Mouse (Mus musculus) left cerebral cortex, postnatal 36 days (tissue): ENCODE results near the gene Usp20. TPM values are rescaled to one million over a fixed set of nuclear protein-coding genes. Genes with fewer than 3 reads are reported as not detected.
A peak's percentile ranks its signal among the peaks of the same experiment; 100 is the strongest.

Experiments used
- DNase-seq, 2 experiments: peaks; one replicate each; pipeline ENCODE4 v3.0.0; 2021 to 2022; ENCODE audit warnings: low spot score in 2 of 2, mixed read lengths in 1 of 2
- intact Hi-C: fragments of 180-260 bp; cut with DNase I; formaldehyde crosslinking; loops from one replicate; pipeline ENCODE4 v1.15.1; 2025
- total RNA-seq, 2 experiments: library from RNA; stranded (reverse); gene quantifications; 2 replicates each; pipeline ENCODE4 v1.2.3; 2021

Gene Usp20
- total RNA-seq, 2 experiments from 2014 or later = 74.1 to 80.2 TPM

DNA sequence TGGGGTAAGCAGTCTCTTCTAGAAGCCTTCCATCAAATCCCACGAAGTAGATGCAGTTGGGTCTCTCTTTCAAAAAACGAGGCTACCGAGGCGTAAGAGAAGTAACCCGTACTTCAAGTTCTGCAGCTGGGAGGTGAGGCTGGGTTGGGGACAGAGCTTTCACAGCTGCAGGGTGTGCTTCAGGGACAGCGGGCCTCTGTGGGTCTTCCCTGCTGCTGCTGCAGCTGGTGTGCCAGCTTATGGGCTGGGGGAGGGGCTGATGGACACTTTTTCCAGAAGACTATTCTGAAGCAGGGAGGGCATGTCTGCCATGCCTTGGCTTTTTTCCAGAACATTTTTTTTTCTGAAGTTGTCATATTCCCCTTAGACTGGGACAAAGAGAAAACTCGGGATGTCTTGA is 945 bp downstream of the Usp20 start:
- intact Hi-C loops = no loop called here
- no peak for DNase-seq

DNA sequence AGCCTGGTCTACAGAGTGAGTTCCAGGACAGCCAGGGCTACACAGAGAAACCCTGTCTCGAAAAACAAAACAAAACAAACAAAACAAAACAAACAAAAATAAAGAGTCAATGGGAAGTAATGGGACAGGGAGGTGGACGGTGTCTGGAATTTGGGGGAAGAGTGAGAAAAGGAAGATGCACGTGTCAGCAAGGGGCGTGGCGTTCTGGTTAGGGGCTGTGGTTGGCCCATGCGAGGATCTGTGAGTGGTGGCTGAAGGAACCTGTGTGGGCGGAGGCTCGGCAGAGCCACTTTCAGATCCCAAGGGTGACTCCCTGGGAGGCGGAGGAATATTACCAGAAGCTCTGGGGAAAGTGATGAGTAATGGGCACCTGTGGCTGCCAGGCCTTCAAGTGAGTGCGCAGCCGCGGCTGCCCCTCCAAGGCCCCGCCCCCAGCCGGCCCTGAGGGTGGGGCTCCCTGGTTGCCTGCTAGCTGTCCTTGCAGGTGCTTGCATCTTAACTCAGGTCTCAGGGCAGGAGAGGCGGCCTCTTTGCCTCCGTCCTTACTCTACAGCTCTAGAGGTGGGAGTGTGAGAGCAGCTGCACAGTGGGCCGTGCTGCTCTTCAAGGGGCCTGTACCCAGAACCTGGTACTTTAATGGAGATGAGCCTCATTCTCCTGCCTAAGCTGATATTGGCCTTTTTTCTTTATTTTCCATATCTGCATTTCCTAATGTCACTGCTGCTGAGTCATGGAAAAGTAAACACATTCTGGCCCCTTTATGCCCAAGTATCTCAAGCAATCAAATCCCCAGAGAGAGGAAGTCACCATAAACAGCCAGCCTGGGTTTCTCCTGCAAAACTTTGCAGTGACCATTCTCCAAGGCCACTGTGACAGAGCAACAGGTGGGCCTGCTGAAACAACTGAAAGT is 3.3 kb downstream of the Usp20 start:
- DNase-seq = peak; percentile 25 to 29
- intact Hi-C loops = no loop called here

- intact Hi-C loops = no loop called here
- DNase-seq = no peak
Observed at GRCm38 (mm10) chr2:30990221-30990620, 8.1 kb downstream of the Usp20 start.

DNA sequence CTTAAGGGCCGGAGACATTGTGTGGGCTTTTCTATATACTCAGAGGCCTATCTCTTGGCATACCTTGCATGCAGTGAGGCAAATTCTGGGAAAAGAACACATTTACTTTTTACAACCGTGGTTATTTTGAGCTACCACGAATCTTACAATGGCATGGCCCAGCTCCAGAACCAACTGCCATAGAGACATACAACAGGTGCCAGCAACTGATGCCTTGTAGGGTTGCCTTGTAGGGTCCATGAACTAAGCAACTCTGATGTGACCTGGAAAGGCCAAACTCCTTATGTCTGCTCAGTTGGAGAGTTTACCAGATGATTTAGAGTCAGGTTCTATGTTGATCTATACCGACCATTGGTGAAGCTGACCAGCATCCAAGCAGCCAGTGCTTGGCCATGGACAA is 12.8 kb downstream of the Usp20 start:
- intact Hi-C loops = no loop called here
- no peak for DNase-seq

DNA sequence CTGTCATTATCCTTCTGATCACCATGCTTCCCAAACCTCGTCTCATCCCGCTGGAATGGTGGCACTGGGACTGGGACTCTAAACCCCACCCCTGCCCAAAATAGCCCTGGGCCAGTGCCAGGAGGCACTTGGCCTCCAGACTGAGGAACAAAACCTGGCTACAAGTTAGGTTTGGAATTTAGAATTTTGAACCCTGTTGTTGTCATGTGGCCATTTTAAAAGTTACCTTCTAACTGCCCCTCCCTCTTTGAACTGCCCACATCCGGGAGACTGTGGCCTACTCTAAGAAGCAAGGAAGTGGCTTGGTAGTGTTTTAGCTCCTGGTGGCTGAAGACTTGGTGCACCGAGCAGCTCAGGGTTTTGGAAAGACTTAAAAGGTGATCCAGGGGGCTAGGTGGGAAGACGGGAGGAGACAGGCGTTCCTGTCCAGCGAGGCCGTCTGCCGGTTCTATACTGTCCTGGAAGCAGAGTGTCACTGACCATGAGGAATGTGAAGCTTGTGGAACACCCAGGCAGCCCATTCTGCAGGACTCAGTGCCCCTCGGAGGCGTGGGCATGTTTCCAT is 13.4 kb downstream of the Usp20 start:
- intact Hi-C loops = no loop called here

DNA sequence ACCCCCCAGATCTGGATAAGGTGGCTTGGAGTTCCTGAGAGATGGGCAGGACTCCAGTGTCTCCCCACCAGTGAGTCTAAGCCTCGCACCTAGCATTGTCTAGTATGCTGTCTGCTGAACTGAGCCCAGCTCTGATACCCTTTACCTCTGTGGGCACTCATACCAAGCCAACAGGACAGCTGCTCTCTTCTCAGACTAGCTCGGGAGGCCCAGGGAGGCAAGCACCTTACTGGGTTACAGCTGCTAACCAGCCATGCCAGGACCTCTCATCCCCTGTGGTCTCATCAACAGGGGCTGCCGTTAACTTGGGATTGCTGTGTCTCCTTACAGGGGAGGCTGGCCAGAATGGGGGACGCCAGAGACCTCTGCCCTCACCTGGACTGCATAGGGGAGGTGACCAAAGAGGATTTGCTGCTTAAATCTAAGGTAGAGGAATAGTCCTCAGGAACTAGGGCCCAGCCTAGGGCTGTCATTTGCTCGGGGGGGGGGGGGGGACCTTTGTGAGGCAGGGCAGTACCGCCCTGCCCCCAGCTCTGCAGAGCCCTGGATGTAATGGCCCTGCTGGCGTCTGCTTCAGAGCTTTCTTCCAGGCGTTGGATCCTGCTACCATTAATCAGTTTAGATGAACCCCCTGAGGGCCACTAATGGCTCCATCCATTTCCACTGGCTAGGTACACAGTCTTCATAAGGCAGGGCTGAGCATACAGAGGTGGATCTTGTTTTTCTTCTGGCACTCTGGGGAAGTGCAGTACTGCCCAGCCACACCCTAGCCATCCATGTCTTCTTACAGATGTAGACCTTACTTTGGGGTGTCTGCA is 16.6 kb downstream of the Usp20 start:
- intact Hi-C loops = no loop called here
- no peak for DNase-seq

More for the DNA sequence above, 13.4 kb downstream of the Usp20 start:
- no peak for DNase-seq

GRCm38 (mm10) chr2:31002857-31003256 is 20.8 kb downstream of the Usp20 start:
- DNase-seq = no peak
- intact Hi-C loops = no loop called here

GRCm38 (mm10) chr2:31005453-31005852 is 23.4 kb downstream of the Usp20 start:
- no peak for DNase-seq
- intact Hi-C loops = no loop called here

- no peak for DNase-seq
- intact Hi-C loops = no loop called here
Observed at GRCm38 (mm10) chr2:31006434-31006833, 24.4 kb downstream of the Usp20 start.

- intact Hi-C loops = no loop called here
- no peak for DNase-seq
Observed at GRCm38 (mm10) chr2:31007208-31007607, 25.1 kb downstream of the Usp20 start.

- intact Hi-C loops = loop anchor here (10.0 kb wide), 1 partner anchor 291 kb away; no protein-coding TSS in a partner anchor
- no peak for DNase-seq
Observed at GRCm38 (mm10) chr2:31013371-31014120, 31.5 kb downstream of the Usp20 start.

DNA sequence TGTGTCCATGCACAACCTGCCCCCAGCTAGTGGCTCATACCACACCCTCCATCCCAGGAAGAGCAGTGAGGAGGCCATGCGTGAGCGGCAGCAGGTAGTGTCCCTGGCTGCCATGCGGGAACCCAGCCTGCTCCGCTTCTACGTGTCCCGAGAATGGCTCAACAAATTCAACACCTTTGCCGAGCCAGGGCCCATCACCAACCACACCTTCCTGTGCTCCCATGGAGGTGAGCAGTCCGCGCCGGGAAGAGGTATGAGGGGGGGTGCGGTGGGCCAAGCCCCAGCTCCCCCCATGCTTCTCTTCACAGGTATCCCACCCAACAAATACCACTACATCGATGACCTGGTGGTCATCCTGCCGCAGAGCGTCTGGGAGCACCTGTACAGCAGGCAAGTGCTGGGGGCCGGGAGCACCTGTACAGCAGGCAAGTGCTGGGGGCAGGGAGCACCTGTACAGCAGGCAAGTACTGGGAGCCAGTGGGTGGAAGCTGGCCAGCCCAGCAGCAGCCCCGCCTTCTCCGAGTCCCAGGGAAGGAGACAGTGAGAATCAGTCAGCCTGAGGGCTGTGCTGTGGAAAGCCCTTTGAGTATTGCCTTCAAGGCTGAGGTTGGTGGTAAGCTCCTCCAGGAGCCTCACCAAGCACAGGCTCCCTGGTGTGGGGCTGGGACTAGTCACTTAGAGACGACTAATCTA is 35.7 kb downstream of the Usp20 start:
- DNase-seq = no peak
- intact Hi-C loops = loop anchor here (10.0 kb wide), 1 partner anchor 287 kb away; no protein-coding TSS in a partner anchor

DNA sequence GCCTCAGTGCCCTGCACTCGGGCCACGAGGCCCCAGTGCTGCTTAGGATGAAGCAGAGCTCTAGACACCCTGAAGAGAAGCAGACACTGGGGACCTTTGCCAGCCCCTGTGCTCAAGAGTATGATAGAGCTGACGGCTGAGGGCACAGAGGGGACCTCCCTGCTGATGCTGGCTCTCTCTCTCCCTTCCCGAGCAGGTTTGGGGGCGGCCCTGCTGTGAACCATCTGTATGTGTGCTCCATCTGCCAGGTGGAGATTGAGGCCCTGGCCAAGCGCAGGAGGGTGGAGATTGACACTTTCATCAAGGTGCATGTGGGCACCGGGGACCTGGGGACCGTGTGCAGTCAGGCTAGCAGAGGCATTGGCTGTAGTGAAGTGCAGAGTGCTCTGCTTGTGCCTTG is 36.4 kb downstream of the Usp20 start:
- intact Hi-C loops = loop anchor here (10.0 kb wide), 1 partner anchor 286 kb away; no protein-coding TSS in a partner anchor
- no peak for DNase-seq

DNA sequence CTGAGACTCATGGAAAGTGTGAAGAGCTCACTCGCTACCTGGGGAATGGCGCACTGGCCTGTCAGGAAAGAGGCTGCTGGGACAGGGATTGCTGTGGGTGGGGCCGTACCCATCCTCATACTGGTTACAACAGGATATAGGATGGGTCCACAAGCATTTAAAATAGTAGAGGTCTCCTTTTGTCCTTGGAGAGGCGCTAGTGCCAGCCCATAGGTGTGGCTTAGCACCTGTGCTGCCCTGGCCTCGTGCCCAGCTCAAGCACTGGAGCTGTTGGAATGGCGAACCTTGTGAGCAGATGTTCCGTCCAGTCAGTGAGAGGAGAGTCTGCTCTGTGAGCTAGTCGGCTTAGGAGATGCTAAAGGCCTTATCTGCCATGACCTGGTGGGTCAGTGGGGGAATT is 36.9 kb downstream of the Usp20 start:
- no peak for DNase-seq
- intact Hi-C loops = loop anchor here (10.0 kb wide), 1 partner anchor 286 kb away; no protein-coding TSS in a partner anchor

DNA sequence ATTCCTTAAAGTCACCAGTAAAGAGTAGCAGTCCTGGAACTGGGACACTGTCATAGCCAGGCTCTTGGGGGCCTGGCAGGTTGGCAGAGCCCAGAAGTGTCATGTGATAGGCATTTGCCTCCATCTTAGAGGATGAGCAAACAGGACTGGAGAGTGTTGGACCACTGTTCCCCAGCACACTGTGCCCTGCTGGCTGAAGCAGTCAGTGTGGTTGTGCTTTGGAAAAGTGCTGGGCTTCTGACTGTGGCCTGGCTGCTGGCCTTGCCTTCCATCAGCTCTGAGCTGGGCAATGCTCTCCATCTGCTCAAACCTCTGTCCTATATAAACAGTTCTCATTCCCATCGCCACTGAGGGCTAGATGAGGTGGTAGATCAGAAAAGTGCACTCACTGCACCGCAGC is 38.1 kb downstream of the Usp20 start:
- intact Hi-C loops = loop anchor here (5.0 kb wide), 1 partner anchor 132 kb away; the partner anchor contains the start of gene Gpr107

DNA sequence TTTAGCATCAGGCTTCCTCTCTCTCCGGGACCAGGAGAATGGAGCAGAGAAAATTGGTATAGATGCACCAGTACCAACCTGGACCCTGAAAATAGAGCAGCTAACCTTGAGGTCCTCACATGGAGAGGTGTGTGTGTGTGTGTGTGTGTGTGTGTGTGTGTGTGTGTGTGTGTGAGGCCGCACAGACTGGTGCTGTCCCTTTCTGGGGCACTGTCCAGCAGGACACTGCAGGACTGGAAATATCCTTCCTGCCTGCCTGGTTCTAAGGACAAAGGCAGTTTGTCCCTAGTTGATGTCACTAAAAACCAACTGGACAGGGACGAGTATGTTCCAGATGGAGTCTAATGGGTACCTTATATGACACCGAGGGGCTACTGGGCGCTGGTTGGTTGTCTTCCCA is 41.9 kb downstream of the Usp20 start:
- DNase-seq = no peak
- intact Hi-C loops = loop anchor here (5.0 kb wide), 1 partner anchor 128 kb away; the partner anchor contains the start of gene Gpr107

More for the DNA sequence above, 38.1 kb downstream of the Usp20 start:
- DNase-seq = no peak

DNA sequence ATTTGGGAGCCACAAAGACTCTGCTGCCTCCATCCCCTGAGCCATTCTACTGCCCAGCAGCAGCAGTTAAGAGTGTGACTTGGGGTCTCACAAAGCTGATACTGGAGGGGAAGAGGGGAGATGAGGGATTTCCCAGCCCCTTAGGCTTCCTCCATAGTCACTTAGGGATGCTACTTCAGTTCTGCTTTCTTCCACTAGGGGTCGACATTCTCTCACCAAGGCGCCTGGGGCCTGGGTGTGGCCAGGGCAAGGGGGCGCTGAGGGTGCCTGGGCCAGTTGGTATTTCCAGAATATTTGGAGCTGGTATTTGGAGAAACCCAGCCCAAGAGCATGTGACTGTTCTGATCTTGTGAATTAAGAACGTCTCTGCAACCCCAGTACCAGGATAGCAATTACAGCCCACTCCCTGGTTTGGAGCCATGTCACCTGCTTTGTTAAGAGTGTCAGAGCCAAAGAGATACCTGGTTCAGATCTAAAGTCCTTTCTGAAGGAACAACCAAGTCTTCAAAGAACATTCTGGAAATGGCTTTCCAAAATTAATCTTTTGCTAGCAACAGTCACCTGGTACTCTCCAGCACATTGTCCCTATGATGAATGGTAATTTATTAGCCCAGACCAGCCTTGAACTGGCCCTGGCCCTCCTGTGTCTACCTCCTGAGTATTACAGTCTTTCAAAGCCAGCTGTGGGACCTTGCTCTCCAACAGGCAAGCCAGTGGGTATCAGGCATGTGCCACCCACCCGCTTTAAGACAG is 42.7 kb downstream of the Usp20 start:
- DNase-seq = peak; percentile 42 to 51
- intact Hi-C loops = loop anchor here (5.0 kb wide), 2 partner anchors 43 to 128 kb away; partner anchors contain the start of gene Gpr107

GRCm38 (mm10) chr2:31025458-31025857 is 43.4 kb downstream of the Usp20 start:
- intact Hi-C loops = loop anchor here (5.0 kb wide), 1 partner anchor 42 kb away; no protein-coding TSS in a partner anchor

More at GRCm38 (mm10) chr2:31025458-31025857, 43.4 kb downstream of the Usp20 start:
- no peak for DNase-seq
